Mouse (Mus musculus): ENCODE data around the gene Wdr89. TPM values are rescaled to one million over a fixed set of nuclear protein-coding genes. Genes with fewer than 3 reads are reported as not detected.
"Not testable (repeated sequence)": the region's sequence is repeated elsewhere in the genome, so short reads cannot be mapped to it uniquely, and the experiment has no call there.

Wdr89 gene
- polyA plus RNA-seq, 1 experiment from 2014 or later: 5.1 TPM

- H3K4me1 ChIP-seq (ENCODE audit: insufficient read depth): no peaks in the 10 kb centered on the region
- no peak overlapping the region for H3K27ac ChIP-seq (ENCODE audit: low read depth)
- H3K4me2 ChIP-seq (ENCODE audit: low read depth, low read length): no peak overlapping the region
- H3K9me3 ChIP-seq (ENCODE audit: low read length): no peaks in the 10 kb centered on the region
- ATAC-seq: no peak
- no peaks in the 10 kb centered on the region for H3K36me3 ChIP-seq (replicated peaks; ENCODE audit: insufficient read depth, low read length)
- H3K27me3 ChIP-seq (ENCODE audit: insufficient read depth, low read length): no peaks in the 10 kb centered on the region
- TF ChIP-seq CTCF (IDR thresholded peaks at IDR 0.05; ENCODE audit: low read depth): no peak
- no peak for TF ChIP-seq EP300 (IDR thresholded peaks at IDR 0.05; ENCODE audit: low read depth)
- no peak for DNase-seq
- H3K4me3 ChIP-seq (ENCODE audit: low read depth, low read length): no peak overlapping the region
- H3K9ac ChIP-seq (replicated peaks): no peak overlapping the region
- 27% methylated on average over 4 of the region's 4 CpGs for WGBS (ENCODE audit: insufficient replicate concordance)
Measured at GRCm38 (mm10) chr12:75687314-75687713, 18.0 kb upstream of the Wdr89 start.

GRCm38 (mm10) chr12:75684026-75684425 lies 14.7 kb upstream of the Wdr89 start:
- 75% methylated on average over 4 of the region's 4 CpGs for WGBS (ENCODE audit: insufficient replicate concordance)
- not testable (repeated sequence) for H3K27me3 ChIP-seq (ENCODE audit: insufficient read depth, low read length); ATAC-seq; H3K27ac ChIP-seq (ENCODE audit: low read depth); H3K4me2 ChIP-seq (ENCODE audit: low read depth, low read length); H3K9ac ChIP-seq (replicated peaks); H3K4me1 ChIP-seq (ENCODE audit: insufficient read depth); H3K9me3 ChIP-seq (ENCODE audit: low read length); H3K4me3 ChIP-seq (ENCODE audit: low read depth, low read length); DNase-seq; H3K36me3 ChIP-seq (replicated peaks; ENCODE audit: insufficient read depth, low read length)

- H3K27me3 ChIP-seq (ENCODE audit: insufficient read depth, low read length): no peaks in the 10 kb centered on the region
- TF ChIP-seq CTCF (IDR thresholded peaks at IDR 0.05; ENCODE audit: low read depth): no peak
- TF ChIP-seq EP300 (IDR thresholded peaks at IDR 0.05; ENCODE audit: low read depth): no peak
- H3K27ac ChIP-seq (ENCODE audit: low read depth): no peak overlapping the region
- H3K4me1 ChIP-seq (ENCODE audit: insufficient read depth): no peaks in the 10 kb centered on the region
- no peaks in the 10 kb centered on the region for H3K9me3 ChIP-seq (ENCODE audit: low read length)
- WGBS (ENCODE audit: insufficient replicate concordance): 80% methylated on average over 4 of the region's 4 CpGs
- H3K4me3 ChIP-seq (ENCODE audit: low read depth, low read length): no peak overlapping the region
- H3K36me3 ChIP-seq (replicated peaks; ENCODE audit: insufficient read depth, low read length): no peaks in the 10 kb centered on the region
- no peak for DNase-seq
- H3K9ac ChIP-seq (replicated peaks): no peak overlapping the region
- no peak overlapping the region for H3K4me2 ChIP-seq (ENCODE audit: low read depth, low read length)
- no peak for ATAC-seq
Measured at GRCm38 (mm10) chr12:75683598-75683997, 14.3 kb upstream of the Wdr89 start.

- Histone ChIP-seq H3K9ac (replicated peaks) (no peak overlapping the region), H3K4me1 (ENCODE audit: insufficient read depth) (no peaks in the 10 kb centered on the region), H3K36me3 (replicated peaks; ENCODE audit: insufficient read depth, low read length) (no peaks in the 10 kb centered on the region), H3K4me3 (ENCODE audit: low read depth, low read length) (no peak overlapping the region), H3K9me3 (ENCODE audit: low read length) (no peaks in the 10 kb centered on the region), H3K27ac (ENCODE audit: low read depth) (no peak overlapping the region), H3K4me2 (ENCODE audit: low read depth, low read length) (no peak overlapping the region), H3K27me3 (ENCODE audit: insufficient read depth, low read length) (no peaks in the 10 kb centered on the region)
- ATAC-seq: no peak
- DNase-seq: no peak
- 81% methylated on average over 2 of the region's 2 CpGs for WGBS (ENCODE audit: insufficient replicate concordance)
- TF ChIP-seq EP300 (IDR thresholded peaks at IDR 0.05; ENCODE audit: low read depth) (no peak), CTCF (IDR thresholded peaks at IDR 0.05; ENCODE audit: low read depth) (no peak)
Measured at GRCm38 (mm10) chr12:75682842-75683241, 13.5 kb upstream of the Wdr89 start.

- no peak overlapping the region for H3K4me3 ChIP-seq (ENCODE audit: low read depth, low read length)
- 76% methylated on average over 4 of the region's 4 CpGs for WGBS (ENCODE audit: insufficient replicate concordance)
- TF ChIP-seq EP300 (IDR thresholded peaks at IDR 0.05; ENCODE audit: low read depth) (no peak), CTCF (IDR thresholded peaks at IDR 0.05; ENCODE audit: low read depth) (no peak)
- no peak overlapping the region for H3K4me2 ChIP-seq (ENCODE audit: low read depth, low read length)
- no peak overlapping the region for H3K27ac ChIP-seq (ENCODE audit: low read depth)
- no peak overlapping the region for H3K9ac ChIP-seq (replicated peaks)
- no peaks in the 10 kb centered on the region for H3K27me3 ChIP-seq (ENCODE audit: insufficient read depth, low read length)
- no peaks in the 10 kb centered on the region for H3K4me1 ChIP-seq (ENCODE audit: insufficient read depth)
- no peak for DNase-seq
- H3K36me3 ChIP-seq (replicated peaks; ENCODE audit: insufficient read depth, low read length): no peaks in the 10 kb centered on the region
- ATAC-seq: no peak
- H3K9me3 ChIP-seq (ENCODE audit: low read length): no peaks in the 10 kb centered on the region
Measured at GRCm38 (mm10) chr12:75681101-75681500, 11.8 kb upstream of the Wdr89 start.

- DNase-seq (no peak), ATAC-seq (peak; percentile 78)
- TF ChIP-seq EP300 (IDR thresholded peaks at IDR 0.05; ENCODE audit: low read depth) (no peak), CTCF (IDR thresholded peaks at IDR 0.05; ENCODE audit: low read depth) (no peak)
- Histone ChIP-seq H3K4me2 (ENCODE audit: low read depth, low read length) (no peak overlapping the region), H3K9me3 (ENCODE audit: low read length) (no peaks in the 10 kb centered on the region), H3K27ac (ENCODE audit: low read depth) (no peak overlapping the region), H3K4me3 (ENCODE audit: low read depth, low read length) (no peak overlapping the region), H3K36me3 (replicated peaks; ENCODE audit: insufficient read depth, low read length) (no peaks in the 10 kb centered on the region), H3K4me1 (ENCODE audit: insufficient read depth) (no peaks in the 10 kb centered on the region), H3K9ac (replicated peaks) (no peak overlapping the region), H3K27me3 (ENCODE audit: insufficient read depth, low read length) (no peaks in the 10 kb centered on the region)
- WGBS (ENCODE audit: insufficient replicate concordance): 75% methylated on average over 4 of the region's 4 CpGs
Measured at GRCm38 (mm10) chr12:75678393-75678792, 9.1 kb upstream of the Wdr89 start.

- H3K4me1 ChIP-seq (ENCODE audit: insufficient read depth): peaks cover 16% of the 10 kb centered on the region
- DNase-seq (no peak), ATAC-seq (no peak)
- no peaks in the 10 kb centered on the region for H3K27me3 ChIP-seq (ENCODE audit: insufficient read depth, low read length)
- no peak overlapping the region for H3K9ac ChIP-seq (replicated peaks)
- no peaks in the 10 kb centered on the region for H3K36me3 ChIP-seq (replicated peaks; ENCODE audit: insufficient read depth, low read length)
- TF ChIP-seq CTCF (IDR thresholded peaks at IDR 0.05; ENCODE audit: low read depth): no peak
- no peak for TF ChIP-seq EP300 (IDR thresholded peaks at IDR 0.05; ENCODE audit: low read depth)
- no peak overlapping the region for H3K4me2 ChIP-seq (ENCODE audit: low read depth, low read length)
- no peak overlapping the region for H3K27ac ChIP-seq (ENCODE audit: low read depth)
- no peaks in the 10 kb centered on the region for H3K9me3 ChIP-seq (ENCODE audit: low read length)
- H3K4me3 ChIP-seq (ENCODE audit: low read depth, low read length): no peak overlapping the region
- WGBS (ENCODE audit: insufficient replicate concordance): 91% methylated on average over 4 of the region's 4 CpGs
Measured at GRCm38 (mm10) chr12:75672630-75673029, 3.3 kb upstream of the Wdr89 start.
